8 mouse cellular contexts compared by ENCODE assay signal in the genomic region with DNA sequence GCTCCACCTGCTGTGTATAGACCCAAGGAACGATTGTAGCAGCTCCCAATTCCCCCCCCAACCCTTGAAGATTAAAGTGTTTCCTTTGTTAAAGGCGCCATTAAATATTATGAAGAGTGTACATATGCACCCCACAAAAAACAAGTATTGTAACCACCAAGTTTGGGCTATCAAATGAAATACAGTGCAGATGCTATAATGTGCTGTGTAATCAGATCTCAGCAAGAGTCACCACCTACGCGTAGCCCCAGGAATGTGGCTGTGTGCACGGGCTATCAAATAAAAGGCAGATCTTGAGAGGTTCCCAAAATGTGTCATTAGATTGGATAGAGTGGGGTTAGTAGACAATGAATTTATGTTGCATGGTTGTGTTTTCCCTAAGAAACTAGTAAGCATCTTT. TPM values are rescaled to one million over a fixed set of nuclear protein-coding genes. Genes with fewer than 3 reads are reported as not detected.
DNase-seq lines count a peak whose midpoint lies in the region; ATAC-seq and TF ChIP-seq lines count a peak whose summit lies in the region.

No protein-coding gene starts in this region.

- H3K4me1 ChIP-seq in E14TG2a.4 (replicated peaks; ENCODE audit: low read depth, low read length) = peaks cover 11% of the 10 kb centered on the region
- no peaks in the 10 kb centered on the region for H3K4me1 ChIP-seq in forebrain, postnatal 0 days (ENCODE audit: insufficient read depth)
- peaks cover 23% of the 10 kb centered on the region for H3K4me1 ChIP-seq in liver, embryonic 16.5 days (ENCODE audit: control insufficient read depth, low read depth, low read length)

- peaks cover 10% of the 10 kb centered on the region for H3K36me3 ChIP-seq in E14TG2a.4 (ENCODE audit: insufficient read depth, low read length)
- peaks cover 6% of the 10 kb centered on the region; the same call in 1 of the 2 replicates for H3K36me3 ChIP-seq in forebrain, postnatal 0 days (ENCODE audit: insufficient read depth)
- H3K36me3 ChIP-seq in liver, embryonic 16.5 days (ENCODE audit: control insufficient read depth, insufficient read depth) = no peaks in the 10 kb centered on the region

- H3K4me2 ChIP-seq in forebrain, postnatal 0 days (ENCODE audit: low read depth) = peak overlapping the region; percentile 77
- H3K4me2 ChIP-seq in liver, embryonic 16.5 days (ENCODE audit: low read depth, low read length) = peak overlapping the region; percentile 85

- H3K4me3 ChIP-seq in E14TG2a.4 (replicated peaks; ENCODE audit: low read length) = peak overlapping the region; percentile 93
- H3K4me3 ChIP-seq in forebrain, postnatal 0 days (ENCODE audit: low read depth, low read length) = peak overlapping the region; percentile 93
- peak overlapping the region; percentile 99 for H3K4me3 ChIP-seq in liver, embryonic 16.5 days (ENCODE audit: low read depth, low read length)

- no peak overlapping the region for H3K27ac ChIP-seq in forebrain, postnatal 0 days (ENCODE audit: low read depth, low read length)
- no peak overlapping the region; the same call in 1 of the 2 replicates for H3K27ac ChIP-seq in liver, embryonic 16.5 days (ENCODE audit: low read length)

- H3K9me3 ChIP-seq in E14TG2a.4 (ENCODE audit: low read length) = peaks cover 4% of the 10 kb centered on the region
- H3K9me3 ChIP-seq in forebrain, postnatal 0 days (ENCODE audit: low read length) = no peaks in the 10 kb centered on the region
- H3K9me3 ChIP-seq in liver, embryonic 16.5 days (replicated peaks; ENCODE audit: control insufficient read depth, low read length) = no peaks in the 10 kb centered on the region

- ATAC-seq in forebrain, postnatal 0 days = no peak; the same call in 1 of the 2 replicates
- no peak for ATAC-seq in liver, embryonic 16.5 days (ENCODE audit: low read depth)
- ATAC-seq in inflammation-experienced regulatory T-cells, adult 6 months = no peak

- 11% methylated on average over 5 of the region's 5 CpGs for WGBS in forebrain, postnatal 0 days
- 19% methylated on average over 5 of the region's 5 CpGs for WGBS in liver, embryonic 16.5 days (ENCODE audit: insufficient replicate concordance)

- peaks cover 14% of the 10 kb centered on the region for H3K27me3 ChIP-seq in E14TG2a.4 (ENCODE audit: insufficient read depth, low read length)
- H3K27me3 ChIP-seq in forebrain, postnatal 0 days (ENCODE audit: insufficient read depth, low read length) = no peaks in the 10 kb centered on the region
- H3K27me3 ChIP-seq in liver, embryonic 16.5 days (ENCODE audit: control insufficient read depth, insufficient read depth, low read depth, low read length) = no peaks in the 10 kb centered on the region

- peak overlapping the region; percentile 80 for H3K9ac ChIP-seq in forebrain, postnatal 0 days
- peak overlapping the region; percentile 96 for H3K9ac ChIP-seq in liver, embryonic 16.5 days (ENCODE audit: low read depth, low read length)

- TF ChIP-seq CTCF in E14TG2a.4 (conservative IDR thresholded peaks at IDR 0.05; ENCODE audit: low read length) = no peak
- no peak for TF ChIP-seq CTCF in forebrain, postnatal 0 days (IDR thresholded peaks at IDR 0.05; ENCODE audit: low read depth)

- DNase-seq in embryo, embryonic 10.5 days (ENCODE audit: low spot score) = peak; percentile 10
- no peak for DNase-seq in embryo, embryonic 9.5 days (ENCODE audit: extremely low spot score)
- DNase-seq in forebrain, postnatal 0 days = peak; percentile 13
- DNase-seq in left cerebral cortex, adult 18-20 months (ENCODE audit: low spot score in 2 of 2) = no peak
- DNase-seq in layer of hippocampus, adult 9-11 months = no peak

RNA-seq across cellular contexts. Expression of gene Map3k13, which starts 0.9 kb away (rescaled TPM):
- 7.0 and 8.7 TPM in 2 replicates for total RNA-seq in forebrain, postnatal 0 days (2014; rRNA removed)
- 1.3 and 3.0 TPM in 2 replicates for polyA plus RNA-seq in forebrain, postnatal 0 days (2015; fragmentation: Nextera tagmentation; extraction: Ambion mirVana)
- 0.68 and 0.72 TPM in 2 replicates for polyA plus RNA-seq in liver, embryonic 16.5 days (2015; fragmentation: Nextera tagmentation; extraction: Ambion mirVana)
- polyA plus RNA-seq in inflammation-experienced regulatory T-cells, adult 6 months (2017; shearing (Covaris generic)) = under 1 TPM; 0.26 to 0.42 (median 0.38) TPM
- total RNA-seq in left cerebral cortex, adult 18-20 months (2021) = 10 to 100 TPM; 17.0 to 17.6 TPM

RNA-seq across cellular contexts. Expression of gene Ehhadh, which starts 7.5 kb away (rescaled TPM):
- total RNA-seq in forebrain, postnatal 0 days (2014; rRNA removed) = 1.6 and 1.9 TPM in 2 replicates
- polyA plus RNA-seq in forebrain, postnatal 0 days (2015; fragmentation: Nextera tagmentation; extraction: Ambion mirVana) = 1.3 and 1.4 TPM in 2 replicates
- 12.5 and 14.6 TPM in 2 replicates for polyA plus RNA-seq in liver, embryonic 16.5 days (2015; fragmentation: Nextera tagmentation; extraction: Ambion mirVana)
- polyA plus RNA-seq in inflammation-experienced regulatory T-cells, adult 6 months (2017; shearing (Covaris generic)) = 1 to 10 TPM; 3.2 to 7.9 (median 6.3) TPM
- total RNA-seq in left cerebral cortex, adult 18-20 months (2021) = 1 to 10 TPM; 1.3 to 2.4 TPM

Comparison
In these comparisons a context has a peak if more than half of its experiments do, and no peak if none do; other contexts are left out.
1. DNase-seq: peak in embryo, embryonic 10.5 days (single experiment) and forebrain, postnatal 0 days (single experiment); none in embryo, embryonic 9.5 days (single experiment), left cerebral cortex, adult 18-20 months (0 of 2) and layer of hippocampus, adult 9-11 months (single experiment).
2. Peak in every context shown above with its lines, with median percentiles within 50 percentile points of each other: H3K4me3 ChIP-seq.